Mouse (Mus musculus) heart, postnatal 0 days (tissue): ENCODE measurements around the gene Cttnbp2nl. TPM values are rescaled to one million over a fixed set of nuclear protein-coding genes. Genes with fewer than 3 reads are reported as not detected.

ENCODE experiments used
- ATAC-seq: fragments of 200-750 bp; cut with Nextera tagmentation; 2 replicates; pipeline ENCODE4 v1.8.0; 2017; ENCODE audit warnings: low read depth, moderate number of reproducible peaks, moderate library complexity; ENCODE audit not compliant: insufficient read depth
- DNase-seq: peaks from one replicate; pipeline ENCODE4 v3.0.0-alpha.2; 2016; ENCODE audit warnings: low spot score
- H3K27ac ChIP-seq: fragments of 300-500 bp; sonication (generic); 2 replicates; pipeline ENCODE4 v1.5.1; 2014; ENCODE audit warnings: low read depth, mild to moderate bottlenecking
- H3K27me3 ChIP-seq: fragments of 300-500 bp; sonication (generic); 2 replicates; pipeline ENCODE4 v1.6.1; 2014; ENCODE audit warnings: low read length, mixed read lengths; ENCODE audit not compliant: control insufficient read depth, insufficient read depth
- H3K36me3 ChIP-seq: fragments of 300-500 bp; sonication (generic); replicated peaks from 2 replicates; pipeline ENCODE4 v1.6.1; 2014; ENCODE audit warnings: low read length, mixed read lengths; ENCODE audit not compliant: control insufficient read depth, insufficient read depth
- H3K4me1 ChIP-seq: fragments of 300-500 bp; sonication (generic); 2 replicates; pipeline ENCODE4 v1.6.1; 2014; ENCODE audit warnings: antibody characterized with exemption; ENCODE audit not compliant: control insufficient read depth, insufficient read depth
- H3K4me2 ChIP-seq: fragments of 300-500 bp; sonication (generic); 2 replicates; pipeline ENCODE4 v1.6.1; 2014; ENCODE audit warnings: low read depth, mild to moderate bottlenecking, low read length, moderate library complexity
- H3K4me3 ChIP-seq: fragments of 300-500 bp; sonication (generic); 2 replicates; pipeline ENCODE4 v1.5.1; 2014; ENCODE audit warnings: low read depth, low read length
- H3K9ac ChIP-seq: fragments of 300-500 bp; sonication (generic); replicated peaks from 2 replicates; pipeline ENCODE4 v1.6.1; 2014; ENCODE audit warnings: low read depth, low read length, mixed read lengths
- H3K9me3 ChIP-seq: fragments of 300-500 bp; sonication (generic); replicated peaks from 2 replicates; pipeline ENCODE4 v1.6.1; 2016; ENCODE audit warnings: low read length; ENCODE audit not compliant: control insufficient read depth
- CTCF ChIP-seq: IDR thresholded peaks from 2 replicates; pipeline ENCODE4 v1.5.1; 2016; ENCODE audit warnings: antibody characterized with exemption, control low read depth, low read depth
- EP300 ChIP-seq: IDR thresholded peaks from 2 replicates; pipeline ENCODE4 v1.6.1; 2016; ENCODE audit warnings: antibody characterized with exemption, low read depth
- WGBS: fragments of 180-500 bp; shearing (Covaris S2); extraction: QIAGEN DNeasy Blood & Tissue Kit; methylation state at CpG from one replicate; pipeline ENCODE4 v1.1.7; 2014; 5-methylcytosine and 5-hydroxymethylcytosine counted together
- polyA plus RNA-seq: library from polyadenylated mRNA; unstranded; fragments of >200 nt; fragmentation: Nextera tagmentation; extraction: Ambion mirVana; gene quantifications from 2 replicates; pipeline ENCODE4 v1.2.1, GENCODE M21; 2015
- total RNA-seq: library from RNA; depleted of rRNA; stranded (reverse); fragments of >200 nt; gene quantifications from 2 replicates; pipeline ENCODE4 v1.2.3, GENCODE M21; 2014; ENCODE audit warnings: low replicate concordance

Gene Cttnbp2nl
- total and polyA plus RNA-seq, 2 experiments from 2014 or later, result 12.6 to 15.0 TPM

DNA sequence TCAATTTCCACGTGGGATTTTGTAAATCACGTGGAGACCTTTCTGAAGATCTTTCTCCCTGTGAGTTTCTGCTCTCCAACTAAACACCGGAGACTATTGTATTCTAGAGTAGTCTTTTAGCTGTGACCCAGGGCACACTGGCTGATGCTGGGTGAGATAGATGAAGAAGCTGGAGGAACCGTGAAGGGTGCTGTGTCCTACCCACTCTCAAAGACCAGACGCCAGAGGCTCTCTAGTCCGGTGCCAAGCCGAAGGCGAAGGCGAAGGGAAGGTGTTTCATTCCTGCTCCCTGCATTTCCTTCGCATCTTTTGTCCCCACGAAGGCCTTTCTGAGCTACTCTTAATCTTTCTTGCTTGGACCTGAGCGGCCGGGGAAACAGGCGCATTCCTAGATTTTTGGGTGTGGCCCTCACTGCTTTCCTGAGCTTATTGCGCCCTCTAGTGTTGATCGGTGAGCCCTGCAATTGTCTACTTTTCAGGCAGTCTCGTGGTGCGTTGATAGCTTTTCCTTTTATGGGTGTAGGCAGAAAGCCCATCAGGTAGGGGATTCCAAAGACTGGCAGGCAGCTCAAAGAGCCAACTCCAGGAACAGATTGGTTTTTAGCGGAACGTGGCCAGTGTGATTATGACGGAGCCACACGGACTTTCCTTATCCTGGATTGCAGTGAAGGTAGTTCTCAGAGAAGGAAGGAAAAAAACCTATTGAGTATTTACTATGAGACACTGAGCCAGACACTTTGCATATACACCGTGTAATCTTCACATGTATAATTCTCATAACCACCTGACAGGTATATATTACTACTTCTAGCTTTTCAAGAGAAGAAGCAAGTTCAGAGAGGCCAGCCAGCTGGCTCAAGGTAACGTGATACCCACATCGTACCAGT is 5.9 kb upstream of the Cttnbp2nl start:
- H3K9me3 ChIP-seq, result no peaks in the 10 kb centered on the region
- H3K4me3 ChIP-seq, result peak overlapping the region; percentile 30
- no peaks in the 10 kb centered on the region for H3K36me3 ChIP-seq
- H3K4me1 ChIP-seq, result peaks cover 10% of the 10 kb centered on the region
- no peak overlapping the region for H3K27ac ChIP-seq
- DNase-seq, result peak; percentile 86
- H3K4me2 ChIP-seq, result peak overlapping the region; percentile 58
- no peak overlapping the region for H3K9ac ChIP-seq
- H3K27me3 ChIP-seq, result no peaks in the 10 kb centered on the region
- WGBS, result 11% methylated on average over 25 of the region's 25 CpGs
- peak; percentile 34; the same call in 1 of the 2 replicates for ATAC-seq
- peak; percentile 99 for TF ChIP-seq CTCF
- TF ChIP-seq EP300, result no peak

DNA sequence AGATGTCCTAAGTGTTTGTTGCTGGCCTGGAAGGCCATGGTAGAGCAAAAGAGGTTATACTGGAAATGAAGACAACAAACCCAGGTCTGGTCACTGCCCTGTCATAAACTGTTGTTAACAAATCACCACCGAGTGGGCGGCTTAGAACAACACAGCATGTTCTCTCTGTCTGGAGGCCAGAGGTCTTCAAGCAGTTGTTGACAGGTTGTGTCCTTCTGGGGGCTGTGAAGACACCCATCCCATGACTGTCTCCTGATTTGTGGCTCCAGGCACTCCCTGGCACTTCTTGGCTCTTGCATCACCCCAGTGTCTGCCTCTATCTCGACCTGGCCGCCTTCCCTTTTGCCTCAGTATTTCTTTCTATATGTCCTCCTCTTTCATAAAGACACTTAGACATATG is 2.7 kb upstream of the Cttnbp2nl start:
- no peak for TF ChIP-seq EP300
- TF ChIP-seq CTCF, result no peak
- DNase-seq, result no peak
- no peaks in the 10 kb centered on the region for H3K27me3 ChIP-seq
- peaks cover 23% of the 10 kb centered on the region for H3K4me1 ChIP-seq
- H3K36me3 ChIP-seq, result no peaks in the 10 kb centered on the region
- ATAC-seq, result no peak
- no peak overlapping the region for H3K9ac ChIP-seq
- WGBS, result 23% methylated on average over 4 of the region's 4 CpGs
- peak overlapping the region; percentile 94 for H3K27ac ChIP-seq
- H3K4me3 ChIP-seq, result no peak overlapping the region
- no peaks in the 10 kb centered on the region for H3K9me3 ChIP-seq
- H3K4me2 ChIP-seq, result no peak overlapping the region

- Histone ChIP-seq H3K4me3 (0 out of 2 replicates have a peak overlapping the region, but pooled peaks have one; percentile 10), H3K9me3 (no peaks in the 10 kb centered on the region), H3K9ac (0 out of 2 replicates have a peak overlapping the region, but pooled peaks have one; percentile 29), H3K27me3 (no peaks in the 10 kb centered on the region), H3K4me2 (peak overlapping the region; percentile 51), H3K36me3 (no peaks in the 10 kb centered on the region), H3K27ac (peak overlapping the region; percentile 94), H3K4me1 (peaks cover 26% of the 10 kb centered on the region)
- ATAC-seq (peak; percentile 70), DNase-seq (peak; percentile 90)
- TF ChIP-seq CTCF (no peak), EP300 (peak; percentile 86; the same call in 1 of the 2 replicates)
- 6% methylated on average over 7 of the region's 7 CpGs for WGBS
These were observed 2.0 kb upstream of the Cttnbp2nl start for GRCm38 (mm10) chr3:105054952-105055351.

GRCm38 (mm10) chr3:105053698-105054001 is 704 bp upstream of the Cttnbp2nl start:
- DNase-seq (no peak), ATAC-seq (no peak)
- Histone ChIP-seq H3K4me2 (peak overlapping the region; percentile 83), H3K4me3 (peak overlapping the region; percentile 74), H3K27me3 (no peaks in the 10 kb centered on the region), H3K9ac (0 out of 2 replicates have a peak overlapping the region, but pooled peaks have one; percentile 34), H3K9me3 (no peaks in the 10 kb centered on the region), H3K4me1 (peaks cover 32% of the 10 kb centered on the region), H3K36me3 (no peaks in the 10 kb centered on the region), H3K27ac (peak overlapping the region; percentile 94)
- no peak for TF ChIP-seq EP300
- no peak for TF ChIP-seq CTCF
- WGBS, result 54% methylated on average over 4 of the region's 4 CpGs

GRCm38 (mm10) chr3:105052171-105052936 is 592 bp downstream of the Cttnbp2nl start:
- Histone ChIP-seq H3K27me3 (no peaks in the 10 kb centered on the region), H3K4me2 (peak overlapping the region; percentile 83), H3K4me3 (peak overlapping the region; percentile 74), H3K9ac (peak overlapping the region; percentile 87), H3K36me3 (no peaks in the 10 kb centered on the region), H3K27ac (peak overlapping the region; percentile 94), H3K4me1 (peaks cover 45% of the 10 kb centered on the region), H3K9me3 (no peaks in the 10 kb centered on the region)
- WGBS, result under 1% methylated on average over 33 of the region's 37 CpGs
- ATAC-seq (peak; percentile 16), DNase-seq (no peak)
- TF ChIP-seq CTCF, result no peak
- TF ChIP-seq EP300, result no peak
